Mouse (Mus musculus): ENCODE results near the gene Efna1. TPM values are rescaled to one million over a fixed set of nuclear protein-coding genes. Genes with fewer than 3 reads are reported as not detected.
A peak's percentile ranks its signal among the peaks of the same experiment; 100 is the strongest.

The Efna1 gene
- total RNA-seq, 2 experiments from 2014 or later = 37.9 to 42.0 TPM

- peak; percentile 67 for DNase-seq
These were observed 2.8 kb downstream of the Efna1 start for GRCm38 (mm10) chr3:89278107-89278506.

- peak; percentile 65 for DNase-seq
These were observed 3.5 kb downstream of the Efna1 start for GRCm38 (mm10) chr3:89277281-89278021.

- no peak for DNase-seq
These were observed 4.9 kb downstream of the Efna1 start for GRCm38 (mm10) chr3:89276061-89276460.

- DNase-seq = peak; percentile 60
These were observed 9.2 kb downstream of the Efna1 start for GRCm38 (mm10) chr3:89271760-89272159.

GRCm38 (mm10) chr3:89270891-89271290 is 10.1 kb downstream of the Efna1 start:
- peak; percentile 70 for DNase-seq

- peak; percentile 93 for DNase-seq
These were observed 10.7 kb downstream of the Efna1 start, which contains the start of gene Slc50a1 for GRCm38 (mm10) chr3:89270051-89270755. Gene Slc50a1 (minus strand): TSS chr3:89270570.

GRCm38 (mm10) chr3:89268916-89269315 is 12.0 kb downstream of the Efna1 start:
- DNase-seq = no peak

- peak; percentile 76 for DNase-seq
These were observed 14.5 kb downstream of the Efna1 start for GRCm38 (mm10) chr3:89266439-89266893.

- peak; percentile 48 for DNase-seq
These were observed 18.5 kb downstream of the Efna1 start for GRCm38 (mm10) chr3:89262417-89262816.

GRCm38 (mm10) chr3:89260211-89260610 is 20.7 kb downstream of the Efna1 start:
- DNase-seq = no peak

- no peak for DNase-seq
These were observed 21.9 kb downstream of the Efna1 start, which contains the start of gene Dpm3 for GRCm38 (mm10) chr3:89259076-89259475. Gene Dpm3 (plus strand): TSS chr3:89259358.

GRCm38 (mm10) chr3:89256177-89256576 is 24.8 kb downstream of the Efna1 start:
- DNase-seq = peak; percentile 50

GRCm38 (mm10) chr3:89254994-89255393 is 25.9 kb downstream of the Efna1 start:
- no peak for DNase-seq

GRCm38 (mm10) chr3:89251365-89251895 is 29.5 kb downstream of the Efna1 start:
- DNase-seq = peak; percentile 65

GRCm38 (mm10) chr3:89250435-89251040 is 30.4 kb downstream of the Efna1 start:
- peak; percentile 78 for DNase-seq

- DNase-seq = no peak
These were observed 33.5 kb downstream of the Efna1 start for GRCm38 (mm10) chr3:89247466-89247865.

- DNase-seq = peak; percentile 90
These were observed 34.5 kb downstream of the Efna1 start, which contains the start of gene Trim46 for GRCm38 (mm10) chr3:89246261-89247100. Gene Trim46 (minus strand): TSS chr3:89246309.

GRCm38 (mm10) chr3:89245688-89246171 is 35.2 kb downstream of the Efna1 start, which contains the start of gene Krtcap2:
Gene Krtcap2 (plus strand): TSS chr3:89245966.
- DNase-seq = peak; percentile 35

- DNase-seq = no peak
These were observed 35.8 kb downstream of the Efna1 start for GRCm38 (mm10) chr3:89244982-89245687.

- no peak for DNase-seq
These were observed 36.6 kb downstream of the Efna1 start for GRCm38 (mm10) chr3:89244158-89244981.

Data from heart, postnatal 4 days (tissue).